32 mouse cellular contexts compared by ENCODE assay signal in the genomic region with DNA sequence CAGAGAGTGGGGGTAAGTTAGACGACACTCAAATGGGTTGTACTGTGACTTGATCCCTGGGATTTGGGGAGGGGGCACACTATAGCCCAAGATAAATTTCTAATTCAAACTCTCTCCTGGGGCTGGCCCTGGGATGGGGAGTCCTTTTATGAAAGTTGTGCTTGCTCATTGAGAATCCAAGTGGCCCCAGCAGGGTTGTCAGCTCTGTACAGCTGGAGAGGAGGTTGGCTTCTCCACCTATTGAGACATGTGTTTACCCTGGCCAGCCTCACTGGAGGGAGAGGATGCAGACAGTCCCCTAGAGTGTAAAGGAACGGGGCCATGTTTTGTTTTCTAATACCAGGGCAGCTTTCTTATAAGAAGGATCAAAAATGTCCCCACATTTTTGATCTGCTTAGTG.
"Had no signal": no experiment of that assay in that cellular context is flagged by ENCODE, and none has a peak within 500 bp of the region (broad histone marks: within the 10 kb centered on the region; RNA-seq: fewer than 3 reads in every experiment).

No protein-coding gene starts in this region.

- H3K9me3 ChIP-seq: limb, embryonic 10.5 days; limb, embryonic 15.5 days; liver, embryonic 12.5 days; liver, embryonic 13.5 days; liver, embryonic 15.5 days; lung, embryonic 15.5 days; midbrain, embryonic 12.5 days; midbrain, embryonic 13.5 days; midbrain, embryonic 15.5 days had no signal

- ATAC-seq: liver, embryonic 12.5 days; liver, postnatal 0 days; lung, postnatal 0 days; midbrain, embryonic 13.5 days; midbrain, embryonic 15.5 days; midbrain, embryonic 16.5 days had no signal

- H3K27ac ChIP-seq: limb, embryonic 10.5 days; limb, embryonic 12.5 days; limb, embryonic 13.5 days; limb, embryonic 15.5 days; liver, embryonic 12.5 days; liver, embryonic 13.5 days; liver, embryonic 14.5 days; liver, embryonic 15.5 days; lung, embryonic 15.5 days; macrophage; midbrain, embryonic 10.5 days; midbrain, embryonic 12.5 days; midbrain, embryonic 13.5 days; midbrain, embryonic 15.5 days; neural tube, embryonic 12.5 days had no signal

- DNase-seq: left cerebral cortex, postnatal 4 days; liver; liver, embryonic 13.5 days; liver, postnatal 0 days; lung, adult 18-20 months; lung, adult 2 months; lung, embryonic 14.5 days; lung, postnatal 10 days; lung, postnatal 14 days; lung, postnatal 36 days; lung, postnatal 4 days; midbrain, embryonic 14.5 days had no signal

- H3K9ac ChIP-seq: limb, embryonic 12.5 days; limb, embryonic 13.5 days; limb, embryonic 15.5 days; liver, embryonic 12.5 days; liver, embryonic 13.5 days; liver, embryonic 14.5 days; liver, embryonic 15.5 days; liver, postnatal 0 days; lung, embryonic 14.5 days; lung, embryonic 15.5 days; midbrain, embryonic 12.5 days; midbrain, embryonic 13.5 days; midbrain, embryonic 15.5 days; neural tube, embryonic 12.5 days had no signal

- H3K4me3 ChIP-seq: limb, embryonic 10.5 days; limb, embryonic 12.5 days; limb, embryonic 13.5 days; limb, embryonic 15.5 days; liver, embryonic 12.5 days; liver, embryonic 13.5 days; liver, embryonic 15.5 days; lung, embryonic 15.5 days; megakaryocyte, embryonic 14.5 days; midbrain, embryonic 10.5 days; midbrain, embryonic 12.5 days; midbrain, embryonic 13.5 days; midbrain, embryonic 15.5 days; myocyte; neural tube, embryonic 12.5 days had no signal

- H3K4me2 ChIP-seq: limb, embryonic 12.5 days; limb, embryonic 13.5 days; limb, embryonic 15.5 days; liver, embryonic 11.5 days; liver, embryonic 12.5 days; liver, embryonic 13.5 days; liver, embryonic 15.5 days; lung, embryonic 14.5 days; lung, embryonic 15.5 days; midbrain, embryonic 11.5 days; midbrain, embryonic 12.5 days; midbrain, embryonic 13.5 days; midbrain, embryonic 15.5 days; neural tube, embryonic 12.5 days had no signal

- H3K36me3 ChIP-seq: limb, embryonic 10.5 days; limb, embryonic 12.5 days; limb, embryonic 15.5 days; liver, embryonic 12.5 days; liver, embryonic 13.5 days; liver, embryonic 15.5 days; lung, embryonic 15.5 days; midbrain, embryonic 12.5 days; midbrain, embryonic 13.5 days; midbrain, embryonic 15.5 days; neural tube, embryonic 12.5 days had no signal

- H3K4me1 ChIP-seq: limb, embryonic 10.5 days; liver, embryonic 15.5 days; megakaryocyte, embryonic 14.5 days; midbrain, embryonic 15.5 days; neural tube, embryonic 12.5 days had no signal

- H3K27me3 ChIP-seq: limb, embryonic 12.5 days; limb, embryonic 13.5 days; limb, embryonic 15.5 days; liver, embryonic 12.5 days; liver, embryonic 13.5 days; liver, embryonic 15.5 days; lung, embryonic 15.5 days; megakaryocyte, embryonic 14.5 days; midbrain, embryonic 12.5 days; midbrain, embryonic 13.5 days; midbrain, embryonic 15.5 days; neural tube, embryonic 12.5 days had no signal
